Mouse (Mus musculus) lung, embryonic 16.5 days (tissue): ENCODE results near the gene Plekhg2. TPM values are rescaled to one million over a fixed set of nuclear protein-coding genes. Genes with fewer than 3 reads are reported as not detected.

Source experiments
- ATAC-seq: fragments of 200-750 bp; cut with Nextera tagmentation; 2 replicates; pipeline ENCODE4 v1.8.0; 2017; ENCODE audit warnings: low read depth, mild to moderate bottlenecking, moderate library complexity
- H3K27ac ChIP-seq: fragments of 300-500 bp; sonication (generic); 2 replicates; pipeline ENCODE4 v1.5.1; 2014; ENCODE audit warnings: mild to moderate bottlenecking, control low read depth, low read length
- H3K27me3 ChIP-seq: fragments of 300-500 bp; sonication (generic); 2 replicates; pipeline ENCODE4 v1.6.1; 2014; ENCODE audit warnings: low read depth, low read length, mixed read lengths; ENCODE audit not compliant: control insufficient read depth, insufficient read depth
- H3K36me3 ChIP-seq: fragments of 300-500 bp; sonication (generic); 2 replicates; pipeline ENCODE4 v1.6.1; 2014; ENCODE audit warnings: low read length; ENCODE audit not compliant: control insufficient read depth, insufficient read depth
- H3K4me1 ChIP-seq: fragments of 300-500 bp; sonication (generic); replicated peaks from 2 replicates; pipeline ENCODE4 v1.6.1; 2014; ENCODE audit warnings: low read length, mixed read lengths; ENCODE audit not compliant: control insufficient read depth, insufficient read depth
- H3K4me2 ChIP-seq: fragments of 300-500 bp; sonication (generic); 2 replicates; pipeline ENCODE4 v1.6.1; 2014; ENCODE audit warnings: low read depth, low read length, control low read depth
- H3K4me3 ChIP-seq: fragments of 300-500 bp; sonication (generic); 2 replicates; pipeline ENCODE4 v1.5.1; 2014; ENCODE audit warnings: mild to moderate bottlenecking, low read length, control low read depth
- H3K9ac ChIP-seq: fragments of 300-500 bp; sonication (generic); 2 replicates; pipeline ENCODE4 v1.6.1; 2014; ENCODE audit warnings: low read length, control low read depth
- H3K9me3 ChIP-seq: fragments of 300-500 bp; sonication (generic); 2 replicates; pipeline ENCODE4 v1.6.1; 2016; ENCODE audit warnings: low read length; ENCODE audit not compliant: control insufficient read depth
- WGBS: fragments of 180-500 bp; shearing (Covaris S2); extraction: QIAGEN DNeasy Blood & Tissue Kit; methylation state at CpG from one replicate; pipeline ENCODE4 v1.1.7; 2014; 5-methylcytosine and 5-hydroxymethylcytosine counted together
- polyA plus RNA-seq: library from polyadenylated mRNA; unstranded; fragments of >200 nt; fragmentation: Nextera tagmentation; extraction: Ambion mirVana; gene quantifications from 2 replicates; pipeline ENCODE4 v1.2.1, GENCODE M21; 2015

Gene Plekhg2
- polyA plus RNA-seq, 1 experiment from 2014 or later = 69.0 TPM

GRCm38 (mm10) chr7:28350155-28350883, 22.1 kb downstream of the Plekhg2 start, which contains the start of gene Rps16:
Gene Rps16, plus strand, starts transcription at chr7:28350652.
- Histone ChIP-seq H3K9ac (peak within 1 kb of the TSS; percentile 99), H3K9me3 (no peaks in the 10 kb centered on the region), H3K27me3 (no peaks in the 10 kb centered on the region), H3K4me2 (peak within 1 kb of the TSS; percentile 90), H3K4me1 (peaks cover 15% of the 10 kb centered on the region), H3K4me3 (peak within 1 kb of the TSS; percentile 90), H3K36me3 (peaks cover 22% of the 10 kb centered on the region), H3K27ac (peak within 1 kb of the TSS; percentile 91)
- peak; percentile 96 for ATAC-seq
- WGBS = under 1% methylated on average over 47 of the region's 50 CpGs

- Histone ChIP-seq H3K9me3 (no peaks in the 10 kb centered on the region), H3K4me1 (peaks cover 15% of the 10 kb centered on the region), H3K27ac (no peak overlapping the region), H3K4me2 (no peak overlapping the region), H3K9ac (no peak overlapping the region), H3K36me3 (peaks cover 10% of the 10 kb centered on the region), H3K27me3 (no peaks in the 10 kb centered on the region), H3K4me3 (no peak overlapping the region)
- no peak for ATAC-seq
- 74% methylated on average over 7 of the region's 7 CpGs for WGBS
Observed at GRCm38 (mm10) chr7:28348601-28349000, 23.8 kb downstream of the Plekhg2 start.

- H3K4me2 ChIP-seq = no peak overlapping the region
- ATAC-seq = no peak
- peaks cover 15% of the 10 kb centered on the region for H3K4me1 ChIP-seq
- no peak overlapping the region for H3K27ac ChIP-seq
- whole genome bisulfite sequencing = 51% methylated on average over 3 of the region's 3 CpGs
- H3K36me3 ChIP-seq = peaks cover 3% of the 10 kb centered on the region; the same call in 1 of the 2 replicates
- no peaks in the 10 kb centered on the region for H3K27me3 ChIP-seq
- H3K4me3 ChIP-seq = no peak overlapping the region
- H3K9ac ChIP-seq = no peak overlapping the region
- no peaks in the 10 kb centered on the region for H3K9me3 ChIP-seq
Observed at GRCm38 (mm10) chr7:28347746-28348145, 24.7 kb downstream of the Plekhg2 start.

GRCm38 (mm10) chr7:28344637-28345036, 27.8 kb downstream of the Plekhg2 start:
- Histone ChIP-seq H3K9me3 (no peaks in the 10 kb centered on the region), H3K36me3 (no peaks in the 10 kb centered on the region), H3K27me3 (no peaks in the 10 kb centered on the region), H3K27ac (no peak overlapping the region), H3K4me3 (no peak overlapping the region), H3K9ac (no peak overlapping the region), H3K4me2 (no peak overlapping the region), H3K4me1 (peaks cover 2% of the 10 kb centered on the region)
- WGBS = 2% methylated on average over 4 of the region's 4 CpGs
- ATAC-seq = no peak

- 38% methylated on average over 7 of the region's 7 CpGs for WGBS
- H3K4me1 ChIP-seq = peaks cover 10% of the 10 kb centered on the region
- H3K4me3 ChIP-seq = no peak overlapping the region
- no peak overlapping the region for H3K27ac ChIP-seq
- no peaks in the 10 kb centered on the region for H3K36me3 ChIP-seq
- H3K4me2 ChIP-seq = no peak overlapping the region
- no peak overlapping the region for H3K9ac ChIP-seq
- H3K27me3 ChIP-seq = no peaks in the 10 kb centered on the region
- ATAC-seq = no peak
- no peaks in the 10 kb centered on the region for H3K9me3 ChIP-seq
Observed at GRCm38 (mm10) chr7:28341381-28341780, 31.0 kb downstream of the Plekhg2 start.

GRCm38 (mm10) chr7:28339213-28339917, 33.0 kb downstream of the Plekhg2 start:
- Histone ChIP-seq H3K27me3 (no peaks in the 10 kb centered on the region), H3K4me2 (peak overlapping the region; percentile 69), H3K4me3 (peak overlapping the region; percentile 98), H3K27ac (peak overlapping the region; percentile 90), H3K4me1 (peaks cover 10% of the 10 kb centered on the region), H3K9ac (peak overlapping the region; percentile 99), H3K9me3 (no peaks in the 10 kb centered on the region), H3K36me3 (no peaks in the 10 kb centered on the region; the same call in 1 of the 2 replicates)
- WGBS = 71% methylated on average over 19 of the region's 19 CpGs
- no peak; the same call in 1 of the 2 replicates for ATAC-seq

- Histone ChIP-seq H3K27me3 (no peaks in the 10 kb centered on the region), H3K9ac (peak within 1 kb of the TSS; percentile 99), H3K4me3 (peak within 1 kb of the TSS; percentile 98), H3K4me2 (peak within 1 kb of the TSS; percentile 83), H3K9me3 (no peaks in the 10 kb centered on the region), H3K4me1 (peaks cover 10% of the 10 kb centered on the region), H3K36me3 (no peaks in the 10 kb centered on the region; the same call in 1 of the 2 replicates), H3K27ac (peak within 1 kb of the TSS; percentile 90)
- under 1% methylated on average over 77 of the region's 77 CpGs for WGBS
- ATAC-seq = peak; percentile 98
Observed at GRCm38 (mm10) chr7:28338108-28338998, 34.0 kb downstream of the Plekhg2 start, which contains the start of gene Supt5. Gene Supt5, minus strand, starts transcription at chr7:28338746.

- Histone ChIP-seq H3K27me3 (no peaks in the 10 kb centered on the region), H3K27ac (no peak overlapping the region), H3K4me1 (peaks cover 10% of the 10 kb centered on the region), H3K9ac (no peak overlapping the region), H3K36me3 (peaks cover 4% of the 10 kb centered on the region), H3K4me3 (no peak overlapping the region), H3K4me2 (no peak overlapping the region), H3K9me3 (no peaks in the 10 kb centered on the region)
- ATAC-seq = no peak
- WGBS = 95% methylated on average over 2 of the region's 2 CpGs
Observed at GRCm38 (mm10) chr7:28335471-28335870, 36.9 kb downstream of the Plekhg2 start.
